Comparison of ENCODE assay signal across 8 mouse cellular contexts in genomic region chr4:133659497-133660192, GRCm38 (mm10). TPM values are rescaled to one million over a fixed set of nuclear protein-coding genes. Genes with fewer than 3 reads are reported as not detected.
DNase-seq lines count a peak whose midpoint lies in the region; ATAC-seq lines count a peak whose summit lies in the region.

No protein-coding gene starts in this region.

- WGBS in intestine, embryonic 16.5 days = 9% methylated on average over 15 of the region's 15 CpGs
- WGBS in neural tube, embryonic 14.5 days = 7% methylated on average over 15 of the region's 15 CpGs

- no peaks in the 10 kb centered on the region for H3K27me3 ChIP-seq in intestine, embryonic 16.5 days (replicated peaks; ENCODE audit: control insufficient read depth, insufficient read depth, low read length)
- H3K27me3 ChIP-seq in neural tube, embryonic 14.5 days (ENCODE audit: control insufficient read depth, insufficient read depth, low read length) = no peaks in the 10 kb centered on the region

- peak overlapping the region; percentile 59 for H3K4me2 ChIP-seq in intestine, embryonic 16.5 days (ENCODE audit: low read depth, low read length)
- H3K4me2 ChIP-seq in neural tube, embryonic 14.5 days (ENCODE audit: low read depth, low read length) = peak overlapping the region; percentile 14

- peaks cover 11% of the 10 kb centered on the region for H3K4me1 ChIP-seq in brown adipose tissue, adult 24 weeks (ENCODE audit: control insufficient read depth, insufficient read depth, insufficient read length, low read length)
- H3K4me1 ChIP-seq in intestine, embryonic 16.5 days (ENCODE audit: control insufficient read depth, insufficient read depth, low read length) = peaks cover 33% of the 10 kb centered on the region
- H3K4me1 ChIP-seq in neural tube, embryonic 14.5 days (ENCODE audit: control insufficient read depth, insufficient read depth, low read length) = peaks cover 9% of the 10 kb centered on the region

- peak overlapping the region; percentile 97 for H3K27ac ChIP-seq in brown adipose tissue, adult 24 weeks (replicated peaks; ENCODE audit: low read depth, low read length)
- H3K27ac ChIP-seq in intestine, embryonic 16.5 days (ENCODE audit: low read length) = peak overlapping the region; percentile 97
- H3K27ac ChIP-seq in neural tube, embryonic 14.5 days (ENCODE audit: low read depth, low read length) = peak overlapping the region; percentile 76

- no peaks in the 10 kb centered on the region for H3K9me3 ChIP-seq in intestine, embryonic 16.5 days (ENCODE audit: control insufficient read depth, low read length)
- no peaks in the 10 kb centered on the region for H3K9me3 ChIP-seq in neural tube, embryonic 14.5 days (ENCODE audit: control insufficient read depth, low read length)

- DNase-seq in adrenal gland, postnatal 10 days = peak; percentile 63
- DNase-seq in adrenal gland, postnatal 4 days (ENCODE audit: low spot score in 2 of 2) = no peak
- DNase-seq in lung, adult 18-20 months = peak; percentile 77 to 79
- DNase-seq in thymus, postnatal 0 days (ENCODE audit: low spot score) = no peak

- peak overlapping the region; percentile 53 for H3K4me3 ChIP-seq in brown adipose tissue, adult 24 weeks (ENCODE audit: insufficient read depth, low read depth, low read length)
- peak overlapping the region; percentile 36 for H3K4me3 ChIP-seq in intestine, embryonic 16.5 days (ENCODE audit: low read length)
- H3K4me3 ChIP-seq in neural tube, embryonic 14.5 days (ENCODE audit: low read depth, low read length) = no peak overlapping the region

- no peaks in the 10 kb centered on the region for H3K36me3 ChIP-seq in intestine, embryonic 16.5 days (ENCODE audit: control insufficient read depth, insufficient read depth, low read length)
- 0 out of 2 replicates have a peak, but pooled peaks cover 4% of the 10 kb centered on the region for H3K36me3 ChIP-seq in neural tube, embryonic 14.5 days (ENCODE audit: control insufficient read depth, insufficient read depth, low read length)

- peak; percentile 77 for ATAC-seq in granulocyte monocyte progenitor cell, adult 5-6 weeks (replicated peaks; ENCODE audit: poor library complexity, severe bottlenecking)
- peak; percentile 75 for ATAC-seq in intestine, embryonic 16.5 days
- 0 out of 2 replicates have a peak, but pooled peaks have one; percentile 7 for ATAC-seq in neural tube, embryonic 14.5 days (ENCODE audit: low read depth)

- H3K9ac ChIP-seq in intestine, embryonic 16.5 days (ENCODE audit: low read depth, low read length) = peak overlapping the region; percentile 55
- peak overlapping the region; percentile 4; the same call in 1 of the 2 replicates for H3K9ac ChIP-seq in neural tube, embryonic 14.5 days (replicated peaks; ENCODE audit: low read depth, low read length)

RNA-seq across cellular contexts. Expression of gene Zdhhc18, which starts 9.7 kb away (rescaled TPM):
- 10 to 100 TPM; 25.3 to 26.0 TPM for total RNA-seq in adrenal gland, postnatal 10 days (2021)
- 10 to 100 TPM; 20.8 to 23.9 TPM for total RNA-seq in adrenal gland, postnatal 4 days (2021)
- 9.4 and 10.6 TPM in 2 replicates for polyA plus RNA-seq in brown adipose tissue, adult 24 weeks (2012; ENCODE audit: insufficient read depth, insufficient read length, missing spikeins)
- total RNA-seq in granulocyte monocyte progenitor cell, adult 5-6 weeks (2014; fragmentation: Nextera tagmentation) = 12.9 and 22.4 TPM in 2 replicates
- 10.7 and 12.5 TPM in 2 replicates for total RNA-seq in granulocyte monocyte progenitor cell, adult 5-6 weeks (2017)
- polyA plus RNA-seq in intestine, embryonic 16.5 days (2015; fragmentation: Nextera tagmentation; extraction: Ambion mirVana) = 1.3 and 1.6 TPM in 2 replicates
- polyA plus RNA-seq in neural tube, embryonic 14.5 days (2014; fragmentation: Nextera tagmentation; extraction: Ambion mirVana) = 4.3 and 6.1 TPM in 2 replicates
- 6.7 and 10.5 TPM in 2 replicates for polyA plus RNA-seq in thymus, postnatal 0 days (2015; fragmentation: Nextera tagmentation; extraction: Ambion mirVana)

RNA-seq across cellular contexts. Expression of gene Pigv, which starts 12.8 kb away (rescaled TPM):
- 10 to 100 TPM; 11.9 to 18.6 TPM for total RNA-seq in adrenal gland, postnatal 10 days (2021)
- total RNA-seq in adrenal gland, postnatal 4 days (2021) = 10 to 100 TPM; 19.8 to 20.2 TPM
- 4.6 and 5.9 TPM in 2 replicates for polyA plus RNA-seq in brown adipose tissue, adult 24 weeks (2012; ENCODE audit: insufficient read depth, insufficient read length, missing spikeins)
- 8.7 and 11.5 TPM in 2 replicates for total RNA-seq in granulocyte monocyte progenitor cell, adult 5-6 weeks (2014; fragmentation: Nextera tagmentation)
- total RNA-seq in granulocyte monocyte progenitor cell, adult 5-6 weeks (2017) = 6.6 and 8.1 TPM in 2 replicates
- polyA plus RNA-seq in intestine, embryonic 16.5 days (2015; fragmentation: Nextera tagmentation; extraction: Ambion mirVana) = 16.6 and 18.5 TPM in 2 replicates
- 10.9 and 13.0 TPM in 2 replicates for polyA plus RNA-seq in neural tube, embryonic 14.5 days (2014; fragmentation: Nextera tagmentation; extraction: Ambion mirVana)
- polyA plus RNA-seq in thymus, postnatal 0 days (2015; fragmentation: Nextera tagmentation; extraction: Ambion mirVana) = 18.6 and 19.4 TPM in 2 replicates

RNA-seq across cellular contexts. Expression of gene Sfn, which starts 57.7 kb away (rescaled TPM):
- total RNA-seq in adrenal gland, postnatal 10 days (2021) = 1 to 10 TPM; 2.2 to 3.8 TPM
- 1 to 10 TPM; 3.7 to 4.3 TPM for total RNA-seq in adrenal gland, postnatal 4 days (2021)
- 1.2 and 1.3 TPM in 2 replicates for polyA plus RNA-seq in brown adipose tissue, adult 24 weeks (2012; ENCODE audit: insufficient read depth, insufficient read length, missing spikeins)
- 2.8 and 3.1 TPM in 2 replicates for total RNA-seq in granulocyte monocyte progenitor cell, adult 5-6 weeks (2014; fragmentation: Nextera tagmentation)
- 3.6 and 4.3 TPM in 2 replicates for total RNA-seq in granulocyte monocyte progenitor cell, adult 5-6 weeks (2017)
- 50.1 and 59.9 TPM in 2 replicates for polyA plus RNA-seq in intestine, embryonic 16.5 days (2015; fragmentation: Nextera tagmentation; extraction: Ambion mirVana)
- polyA plus RNA-seq in neural tube, embryonic 14.5 days (2014; fragmentation: Nextera tagmentation; extraction: Ambion mirVana) = 1.4 TPM in 2 replicates
- polyA plus RNA-seq in thymus, postnatal 0 days (2015; fragmentation: Nextera tagmentation; extraction: Ambion mirVana) = 60.3 and 66.3 TPM in 2 replicates

Comparison
In these comparisons a context has a peak if more than half of its experiments do, and no peak if none do; other contexts are left out.
1. DNase-seq: peak in adrenal gland, postnatal 10 days (single experiment) and lung, adult 18-20 months (2 of 2); none in adrenal gland, postnatal 4 days (0 of 2) and thymus, postnatal 0 days (single experiment).
2. ATAC-seq: peak in every context shown above with its lines; median percentile 77 in granulocyte monocyte progenitor cell, adult 5-6 weeks; 75 in intestine, embryonic 16.5 days; 7 in neural tube, embryonic 14.5 days.
3. RNA of gene Sfn, which starts 57.7 kb away (polyA plus RNA-seq): 60.3 to 66.3 TPM in thymus, postnatal 0 days and 50.1 to 59.9 TPM in intestine, embryonic 16.5 days; 1.4 TPM in neural tube, embryonic 14.5 days and 1.2 to 1.3 TPM in brown adipose tissue, adult 24 weeks; every median in the first group is over 10 times any median in the second.
4. Peak in every context shown above with its lines, with median percentiles within 50 percentile points of each other: H3K27ac ChIP-seq.